Mouse (Mus musculus) midbrain, embryonic 10.5 days (tissue): ENCODE results near the gene Lipa. TPM values are rescaled to one million over a fixed set of nuclear protein-coding genes. Genes with fewer than 3 reads are reported as not detected.
A peak's percentile ranks its signal among the peaks of the same experiment; 100 is the strongest.

Experiments
- DNase-seq: peaks from one replicate; pipeline ENCODE4 v3.0.0-alpha.2; 2017; ENCODE audit warnings: low spot score
- H3K27ac ChIP-seq: fragments of 300-500 bp; sonication (generic); replicated peaks from 2 replicates; pipeline ENCODE4 v1.5.1; 2016; ENCODE audit warnings: mild to moderate bottlenecking
- H3K27me3 ChIP-seq: fragments of 300-500 bp; sonication (generic); 2 replicates; pipeline ENCODE4 v1.6.1; 2016; ENCODE audit warnings: low read depth, mild to moderate bottlenecking; ENCODE audit not compliant: poor library complexity, severe bottlenecking
- H3K36me3 ChIP-seq: fragments of 300-500 bp; sonication (generic); 2 replicates; pipeline ENCODE4 v1.6.1; 2016; ENCODE audit warnings: mild to moderate bottlenecking, moderate library complexity
- H3K4me1 ChIP-seq: fragments of 300-500 bp; sonication (generic); 2 replicates; pipeline ENCODE4 v1.6.1; 2016
- H3K4me3 ChIP-seq: fragments of 300-500 bp; sonication (generic); 2 replicates; pipeline ENCODE4 v1.5.1; 2016; ENCODE audit warnings: mild to moderate bottlenecking, moderate library complexity
- H3K9me3 ChIP-seq: fragments of 300-500 bp; sonication (generic); replicated peaks from 2 replicates; pipeline ENCODE4 v1.6.1; 2016; ENCODE audit warnings: mild to moderate bottlenecking
- WGBS: fragments of 180-500 bp; shearing (Covaris S2); methylation state at CpG from one replicate; pipeline ENCODE4 v1.1.7; 2016; 5-methylcytosine and 5-hydroxymethylcytosine counted together
- polyA plus RNA-seq: library from polyadenylated mRNA; unstranded; fragments of >200 nt; fragmentation: Nextera tagmentation; extraction: Ambion mirVana; gene quantifications from 2 replicates; pipeline ENCODE4 v1.2.1, GENCODE M21; 2016

Lipa gene
- polyA plus RNA-seq, 1 experiment from 2014 or later, result 18.2 TPM

- Histone ChIP-seq H3K27ac (no peak overlapping the region), H3K36me3 (peaks cover 13% of the 10 kb centered on the region; the same call in 1 of the 2 replicates), H3K9me3 (no peaks in the 10 kb centered on the region), H3K4me1 (no peaks in the 10 kb centered on the region), H3K4me3 (no peak overlapping the region), H3K27me3 (no peaks in the 10 kb centered on the region)
- 89% methylated on average over 3 of the region's 3 CpGs for WGBS
- DNase-seq, result no peak
Observed at GRCm38 (mm10) chr19:34519646-34520045, 7.6 kb downstream of the Lipa start.

GRCm38 (mm10) chr19:34518786-34519185 is 8.5 kb downstream of the Lipa start:
- peaks cover 13% of the 10 kb centered on the region; the same call in 1 of the 2 replicates for H3K36me3 ChIP-seq
- H3K4me1 ChIP-seq, result no peaks in the 10 kb centered on the region
- no peak overlapping the region for H3K4me3 ChIP-seq
- no peaks in the 10 kb centered on the region for H3K27me3 ChIP-seq
- DNase-seq, result no peak
- H3K27ac ChIP-seq, result no peak overlapping the region
- 87% methylated on average over 3 of the region's 3 CpGs for WGBS
- H3K9me3 ChIP-seq, result no peaks in the 10 kb centered on the region

GRCm38 (mm10) chr19:34517812-34518594 is 9.3 kb downstream of the Lipa start:
- no peak overlapping the region for H3K27ac ChIP-seq
- no peak for DNase-seq
- no peaks in the 10 kb centered on the region for H3K9me3 ChIP-seq
- no peaks in the 10 kb centered on the region for H3K4me1 ChIP-seq
- no peaks in the 10 kb centered on the region for H3K27me3 ChIP-seq
- H3K36me3 ChIP-seq, result peaks cover 13% of the 10 kb centered on the region; the same call in 1 of the 2 replicates
- 92% methylated on average over 13 of the region's 13 CpGs for WGBS
- no peak overlapping the region for H3K4me3 ChIP-seq

- no peaks in the 10 kb centered on the region for H3K4me1 ChIP-seq
- H3K36me3 ChIP-seq, result peaks cover 13% of the 10 kb centered on the region; the same call in 1 of the 2 replicates
- no peak for DNase-seq
- no peaks in the 10 kb centered on the region for H3K9me3 ChIP-seq
- H3K27me3 ChIP-seq, result no peaks in the 10 kb centered on the region
- no peak overlapping the region for H3K27ac ChIP-seq
- 86% methylated on average over 3 of the region's 3 CpGs for WGBS
- H3K4me3 ChIP-seq, result no peak overlapping the region
Observed at GRCm38 (mm10) chr19:34517197-34517596, 10.1 kb downstream of the Lipa start.

- WGBS, result 89% methylated on average over 2 of the region's 2 CpGs
Observed at GRCm38 (mm10) chr19:34516346-34516745, 10.9 kb downstream of the Lipa start.

GRCm38 (mm10) chr19:34515681-34516080 is 11.6 kb downstream of the Lipa start:
- 80% methylated on average over 3 of the region's 3 CpGs for WGBS
- H3K4me1 ChIP-seq, result no peaks in the 10 kb centered on the region; the same call in 1 of the 2 replicates
- H3K9me3 ChIP-seq, result no peaks in the 10 kb centered on the region

More at GRCm38 (mm10) chr19:34516346-34516745, 10.9 kb downstream of the Lipa start:
- Histone ChIP-seq H3K9me3 (no peaks in the 10 kb centered on the region), H3K27ac (no peak overlapping the region), H3K27me3 (no peaks in the 10 kb centered on the region), H3K4me1 (no peaks in the 10 kb centered on the region; the same call in 1 of the 2 replicates), H3K36me3 (peaks cover 13% of the 10 kb centered on the region; the same call in 1 of the 2 replicates), H3K4me3 (no peak overlapping the region)
- DNase-seq, result no peak

DNA sequence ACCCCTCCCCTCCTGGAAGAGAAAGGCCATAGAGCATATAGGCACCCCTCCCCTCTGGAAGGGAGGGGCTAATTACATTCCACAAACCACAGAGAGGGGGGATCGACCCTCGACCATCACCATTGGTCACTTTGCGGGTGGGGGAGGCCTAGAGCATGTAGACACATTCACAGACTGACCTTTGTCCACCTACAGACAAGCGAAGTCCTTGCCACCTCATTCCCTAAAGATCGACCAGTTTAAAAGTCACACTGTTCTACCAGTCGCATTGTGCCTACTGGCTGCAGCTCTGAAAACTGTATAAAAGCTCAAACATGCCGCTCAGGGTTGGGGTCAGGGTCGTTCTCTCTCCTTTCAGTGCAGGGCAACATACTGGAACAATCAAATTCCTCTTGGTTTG is 15.7 kb downstream of the Lipa start:
- Histone ChIP-seq H3K9me3 (no peaks in the 10 kb centered on the region), H3K4me1 (no peaks in the 10 kb centered on the region; the same call in 1 of the 2 replicates), H3K36me3 (peaks cover 14% of the 10 kb centered on the region), H3K4me3 (no peak overlapping the region), H3K27ac (no peak overlapping the region), H3K27me3 (no peaks in the 10 kb centered on the region)
- no peak for DNase-seq
- 75% methylated on average over 8 of the region's 8 CpGs for WGBS

More at GRCm38 (mm10) chr19:34515681-34516080, 11.6 kb downstream of the Lipa start:
- peaks cover 13% of the 10 kb centered on the region; the same call in 1 of the 2 replicates for H3K36me3 ChIP-seq
- no peaks in the 10 kb centered on the region for H3K27me3 ChIP-seq
- H3K27ac ChIP-seq, result no peak overlapping the region
- no peak overlapping the region for H3K4me3 ChIP-seq
- DNase-seq, result no peak

DNA sequence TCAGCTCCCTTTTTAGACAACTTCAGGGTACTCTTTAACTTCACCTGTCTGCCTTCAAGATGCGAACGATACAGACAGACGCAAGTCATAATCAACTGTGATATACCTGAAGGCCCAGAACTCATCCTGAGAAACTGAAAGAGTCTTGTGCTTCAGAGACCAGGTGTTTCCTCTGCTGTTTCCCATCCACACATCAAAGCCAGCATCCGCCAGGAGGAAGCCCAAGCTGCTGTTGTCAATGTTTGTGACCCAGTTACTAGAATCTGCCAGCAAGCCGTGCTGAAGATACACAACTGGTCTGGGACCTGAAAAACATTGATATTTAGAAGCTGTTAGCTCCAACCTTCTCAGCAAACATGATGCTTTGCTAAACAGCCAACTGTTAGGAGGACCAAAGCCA is 16.6 kb downstream of the Lipa start:
- no peaks in the 10 kb centered on the region; the same call in 1 of the 2 replicates for H3K4me1 ChIP-seq
- peaks cover 22% of the 10 kb centered on the region for H3K36me3 ChIP-seq
- DNase-seq, result no peak
- H3K27me3 ChIP-seq, result no peaks in the 10 kb centered on the region
- H3K4me3 ChIP-seq, result no peak overlapping the region
- no peaks in the 10 kb centered on the region for H3K9me3 ChIP-seq
- WGBS, result 92% methylated on average over 5 of the region's 5 CpGs
- H3K27ac ChIP-seq, result no peak overlapping the region

DNA sequence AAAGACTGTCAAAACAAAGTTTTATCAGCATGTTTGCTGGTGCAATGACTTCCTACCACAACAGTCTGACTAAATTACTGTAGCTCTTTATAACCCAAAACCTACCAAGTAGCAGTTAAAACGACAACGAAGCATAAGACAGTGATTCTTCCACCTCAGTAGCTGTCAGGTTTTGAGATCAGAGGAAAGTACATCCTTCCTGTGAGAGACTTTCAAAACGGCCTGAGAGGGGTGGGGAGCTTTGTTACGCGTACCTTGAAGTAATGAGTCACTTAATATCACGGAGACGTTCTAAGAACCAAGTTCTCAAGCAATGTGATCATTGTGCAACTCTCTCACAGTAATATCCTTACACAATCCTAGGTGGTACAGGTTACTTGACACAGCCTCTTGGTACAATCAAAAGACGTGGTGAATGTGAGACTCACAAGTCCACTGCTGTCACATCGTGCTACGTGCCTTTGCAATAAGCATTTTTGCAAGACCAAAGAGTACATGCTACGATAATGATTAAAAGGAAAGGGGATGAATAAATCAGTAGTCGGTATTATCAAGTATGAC is 22.0 kb downstream of the Lipa start:
- Histone ChIP-seq H3K4me3 (no peak overlapping the region), H3K36me3 (peaks cover 21% of the 10 kb centered on the region), H3K27me3 (no peaks in the 10 kb centered on the region), H3K4me1 (no peaks in the 10 kb centered on the region), H3K9me3 (no peaks in the 10 kb centered on the region), H3K27ac (no peak overlapping the region)
- no peak for DNase-seq
- 93% methylated on average over 12 of the region's 12 CpGs for WGBS

- peak; percentile 44 for DNase-seq
- Histone ChIP-seq H3K4me3 (no peak overlapping the region), H3K27ac (no peak overlapping the region)
Observed at GRCm38 (mm10) chr19:34500763-34501162, 26.5 kb downstream of the Lipa start.

GRCm38 (mm10) chr19:34496353-34496752 is 30.9 kb downstream of the Lipa start:
- DNase-seq, result no peak
- Histone ChIP-seq H3K36me3 (peaks cover 4% of the 10 kb centered on the region; the same call in 1 of the 2 replicates), H3K4me3 (no peak overlapping the region), H3K4me1 (no peaks in the 10 kb centered on the region), H3K9me3 (no peaks in the 10 kb centered on the region), H3K27ac (no peak overlapping the region), H3K27me3 (no peaks in the 10 kb centered on the region)
- WGBS, result 84% methylated on average over 1 of the region's 1 CpGs

More at GRCm38 (mm10) chr19:34500763-34501162, 26.5 kb downstream of the Lipa start:
- H3K36me3 ChIP-seq, result peaks cover 3% of the 10 kb centered on the region
- H3K27me3 ChIP-seq, result no peaks in the 10 kb centered on the region
- H3K9me3 ChIP-seq, result no peaks in the 10 kb centered on the region
- WGBS, result 43% methylated on average over 4 of the region's 4 CpGs
- no peaks in the 10 kb centered on the region for H3K4me1 ChIP-seq

DNA sequence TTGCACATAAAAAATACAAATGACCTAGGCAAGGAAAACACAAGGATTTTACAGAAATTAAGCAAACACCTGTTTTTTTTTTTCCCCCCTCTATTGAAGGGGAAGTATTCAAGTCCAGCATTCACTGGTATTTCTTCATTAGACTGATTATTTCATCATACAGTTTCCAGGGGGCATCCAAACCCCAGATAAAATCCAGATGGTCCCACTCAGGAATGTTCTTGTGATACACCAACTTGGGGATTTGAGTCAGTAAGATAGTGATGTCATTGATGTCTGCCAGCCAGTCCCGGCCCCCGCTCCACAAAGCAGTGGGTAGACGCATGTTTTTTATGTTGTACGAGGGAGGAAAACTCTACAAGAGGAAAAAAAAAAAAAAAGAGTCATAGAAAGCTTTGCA is 33.4 kb downstream of the Lipa start:
- Histone ChIP-seq H3K27me3 (no peaks in the 10 kb centered on the region), H3K36me3 (peaks cover 4% of the 10 kb centered on the region; the same call in 1 of the 2 replicates), H3K4me1 (no peaks in the 10 kb centered on the region), H3K9me3 (no peaks in the 10 kb centered on the region), H3K27ac (no peak overlapping the region), H3K4me3 (no peak overlapping the region)
- 94% methylated on average over 4 of the region's 4 CpGs for WGBS
- no peak for DNase-seq

- peak; percentile 31 for DNase-seq
- no peaks in the 10 kb centered on the region for H3K9me3 ChIP-seq
- H3K27me3 ChIP-seq, result peaks cover 8% of the 10 kb centered on the region; the same call in 1 of the 2 replicates
- no peak overlapping the region for H3K4me3 ChIP-seq
- WGBS, result 13% methylated on average over 4 of the region's 4 CpGs
- H3K4me1 ChIP-seq, result no peaks in the 10 kb centered on the region
- H3K36me3 ChIP-seq, result no peaks in the 10 kb centered on the region
- H3K27ac ChIP-seq, result no peak overlapping the region
Observed at GRCm38 (mm10) chr19:34483547-34483946, 43.7 kb downstream of the Lipa start.
